Mouse (Mus musculus) embryonic facial prominence, embryonic 13.5 days (tissue): Measurements from ENCODE around the gene Asb16. TPM values are rescaled to one million over a fixed set of nuclear protein-coding genes. Genes with fewer than 3 reads are reported as not detected.
"Not testable (repeated sequence)": the region's sequence is repeated elsewhere in the genome, so short reads cannot be mapped to it uniquely, and the experiment has no call there.

Experiments
- ATAC-seq: fragments of 200-750 bp; cut with Nextera tagmentation; 2 replicates; pipeline ENCODE4 v1.8.0; 2017; ENCODE audit warnings: low read depth; ENCODE audit not compliant: insufficient number of reproducible peaks, insufficient read depth, low FRiP score, low TSS enrichment
- H3K27ac ChIP-seq: fragments of 300-500 bp; sonication (generic); 2 replicates; pipeline ENCODE4 v1.5.1; 2015; ENCODE audit warnings: moderate library complexity, mild to moderate bottlenecking, inconsistent platforms
- H3K27me3 ChIP-seq: fragments of 300-500 bp; sonication (generic); 2 replicates; pipeline ENCODE4 v1.6.1; 2015; ENCODE audit warnings: mild to moderate bottlenecking, inconsistent platforms
- H3K36me3 ChIP-seq: fragments of 300-500 bp; sonication (generic); 2 replicates; pipeline ENCODE4 v1.6.1; 2015; ENCODE audit warnings: mild to moderate bottlenecking, inconsistent platforms
- H3K4me1 ChIP-seq: fragments of 300-500 bp; sonication (generic); 2 replicates; pipeline ENCODE4 v1.6.1; 2015; ENCODE audit warnings: inconsistent platforms
- H3K4me2 ChIP-seq: fragments of 300-500 bp; sonication (generic); 2 replicates; pipeline ENCODE4 v1.6.1; 2015; ENCODE audit warnings: moderate library complexity, mild to moderate bottlenecking, inconsistent platforms
- H3K4me3 ChIP-seq: fragments of 300-500 bp; sonication (generic); 2 replicates; pipeline ENCODE4 v1.5.1; 2015; ENCODE audit warnings: mild to moderate bottlenecking, inconsistent platforms
- H3K9ac ChIP-seq: fragments of 300-500 bp; sonication (generic); 2 replicates; pipeline ENCODE4 v1.6.1; 2015; ENCODE audit warnings: mild to moderate bottlenecking, inconsistent platforms
- H3K9me3 ChIP-seq: fragments of 300-500 bp; sonication (generic); 2 replicates; pipeline ENCODE4 v1.6.1; 2016; ENCODE audit warnings: inconsistent platforms
- WGBS: fragments of 180-500 bp; shearing (Covaris S2); methylation state at CpG from one replicate; pipeline ENCODE4 v1.1.7; 2015; ENCODE audit warnings: mixed read lengths; 5-methylcytosine and 5-hydroxymethylcytosine counted together
- polyA plus RNA-seq: library from polyadenylated mRNA; unstranded; fragments of >200 nt; fragmentation: Nextera tagmentation; extraction: Ambion mirVana; gene quantifications from 2 replicates; pipeline ENCODE4 v1.2.1, GENCODE M21; 2015

The Asb16 gene
- polyA plus RNA-seq, 1 experiment from 2014 or later: 0.11 TPM

DNA sequence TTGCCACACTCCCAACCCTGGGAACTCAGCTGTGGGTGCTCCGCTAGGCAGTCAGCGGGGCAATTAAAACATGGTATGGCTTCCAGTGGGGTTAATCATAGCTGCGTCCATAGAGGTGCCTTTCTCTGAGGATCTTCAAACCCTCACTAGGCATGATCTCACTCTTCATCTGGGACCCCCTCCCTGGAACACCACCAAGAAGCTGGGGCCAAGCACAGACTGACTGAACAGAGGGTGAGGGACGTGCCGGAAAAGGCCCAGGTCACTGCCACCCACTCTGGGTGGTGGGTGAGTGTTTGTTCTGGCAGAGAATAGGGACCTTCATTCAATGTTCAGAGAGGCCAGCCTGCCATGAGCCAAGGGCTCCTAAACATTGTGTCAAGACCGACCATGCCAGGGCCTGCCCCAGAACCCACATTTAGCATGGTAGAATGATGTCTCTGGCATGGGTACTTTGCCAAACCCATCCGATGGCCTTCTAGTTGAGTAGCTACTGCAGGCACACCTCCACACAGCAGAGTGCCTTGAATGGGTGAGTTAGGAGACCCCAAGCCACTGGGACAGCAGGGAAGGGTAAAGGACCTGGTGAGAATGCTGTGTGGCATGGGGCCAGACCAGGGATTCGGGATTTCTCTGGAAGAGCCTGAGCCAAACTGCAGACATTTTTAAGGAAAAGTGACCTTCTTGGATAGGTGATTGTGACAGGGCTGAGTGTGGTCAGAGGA, 1.8 kb upstream of the Asb16 start:
- Histone ChIP-seq H3K27me3 (no peaks in the 10 kb centered on the region), H3K4me2 (peak overlapping the region; percentile 33), H3K9ac (peak overlapping the region; percentile 58), H3K9me3 (no peaks in the 10 kb centered on the region), H3K27ac (no peak overlapping the region), H3K36me3 (peaks cover 20% of the 10 kb centered on the region), H3K4me1 (peaks cover 9% of the 10 kb centered on the region), H3K4me3 (no peak overlapping the region)
- ATAC-seq: no peak
- 84% methylated on average over 8 of the region's 8 CpGs for WGBS

DNA sequence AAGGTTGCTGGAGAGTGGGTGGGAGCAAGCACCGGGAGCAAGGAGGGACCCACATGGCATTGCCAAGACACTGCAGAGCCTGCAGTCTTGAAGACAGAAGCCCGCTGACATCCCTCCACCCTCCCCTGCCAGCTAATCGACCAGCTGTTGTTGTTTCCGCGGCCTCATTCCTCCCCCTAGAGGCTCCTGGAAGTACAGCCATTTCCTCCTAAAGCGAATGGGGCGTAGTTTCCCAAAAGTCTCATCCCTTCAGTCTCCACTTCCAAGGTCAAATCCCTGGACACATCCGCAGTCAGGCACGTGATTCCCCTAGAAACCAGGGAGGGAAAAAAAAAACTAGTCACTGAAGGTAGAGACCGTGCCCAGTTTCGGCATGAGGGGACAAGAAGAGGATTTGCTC, 1.1 kb upstream of the Asb16 start:
- peaks cover 14% of the 10 kb centered on the region for H3K36me3 ChIP-seq
- WGBS: 6% methylated on average over 11 of the region's 11 CpGs
- H3K9ac ChIP-seq: peak overlapping the region; percentile 58; the same call in 1 of the 2 replicates
- H3K4me3 ChIP-seq: no peak overlapping the region
- no peaks in the 10 kb centered on the region for H3K9me3 ChIP-seq
- H3K27ac ChIP-seq: no peak overlapping the region
- no peak for ATAC-seq
- H3K4me1 ChIP-seq: peaks cover 9% of the 10 kb centered on the region
- peak overlapping the region; percentile 33 for H3K4me2 ChIP-seq
- no peaks in the 10 kb centered on the region for H3K27me3 ChIP-seq

DNA sequence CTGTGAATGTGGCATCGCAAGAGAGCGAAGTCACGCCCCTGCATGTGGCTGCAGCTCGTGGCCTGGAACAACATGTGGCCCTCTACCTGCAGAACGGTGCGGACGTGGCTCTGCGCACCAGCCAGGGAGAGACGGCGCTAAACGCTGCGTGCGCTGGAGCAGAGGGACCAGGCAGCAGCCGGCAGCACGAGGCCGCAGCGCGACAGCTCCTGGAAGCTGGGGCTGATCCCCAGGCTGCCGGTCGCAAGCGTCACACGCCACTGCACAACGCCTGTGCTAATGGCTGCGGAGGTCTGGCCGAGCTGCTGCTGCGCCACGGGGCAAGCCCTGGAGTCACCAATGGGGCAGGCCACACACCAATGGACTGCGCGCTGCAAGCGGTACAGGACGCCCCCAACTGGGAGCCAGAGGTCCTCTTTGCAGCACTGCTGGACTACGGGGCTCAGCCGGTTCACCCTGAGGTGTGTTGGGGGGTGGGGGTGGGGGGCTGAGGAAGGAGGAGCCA, 7.9 kb downstream of the Asb16 start:
- H3K9me3 ChIP-seq: no peaks in the 10 kb centered on the region
- 1% methylated on average over 33 of the region's 33 CpGs for WGBS

GRCm38 (mm10) chr11:102277754-102278153, 9.2 kb downstream of the Asb16 start:
- ATAC-seq: no peak
- H3K4me2 ChIP-seq: no peak overlapping the region

More for the DNA sequence above, 7.9 kb downstream of the Asb16 start:
- Histone ChIP-seq H3K36me3 (no peaks in the 10 kb centered on the region), H3K4me2 (peak overlapping the region; percentile 91), H3K4me3 (peak overlapping the region; percentile 46), H3K27me3 (peaks cover 13% of the 10 kb centered on the region), H3K4me1 (peaks cover 13% of the 10 kb centered on the region), H3K27ac (no peak overlapping the region; the same call in 1 of the 2 replicates), H3K9ac (peak overlapping the region; percentile 77)
- ATAC-seq: peak; percentile 60; the same call in 1 of the 2 replicates

DNA sequence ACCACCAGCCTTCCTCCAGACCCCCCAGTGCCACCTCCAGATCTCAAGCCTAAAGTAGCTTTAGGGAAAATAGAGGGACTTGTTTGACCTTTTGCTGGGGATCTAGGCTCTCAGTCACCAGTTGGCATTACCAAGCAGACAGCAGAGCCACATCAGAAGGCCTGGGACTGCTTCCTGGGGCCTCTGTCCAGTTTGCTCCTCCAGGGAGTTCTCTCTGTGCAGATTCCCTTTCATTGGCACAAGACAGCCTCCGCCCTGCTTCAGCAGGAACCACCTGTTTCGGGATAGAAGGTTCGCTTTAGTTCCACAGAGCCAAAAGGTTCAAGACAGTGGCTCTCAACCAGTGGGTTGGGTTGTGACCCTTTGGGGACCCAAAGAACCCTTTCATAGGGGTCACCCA, 11.1 kb downstream of the Asb16 start:
- Histone ChIP-seq H3K36me3 (no peaks in the 10 kb centered on the region), H3K4me3 (no peak overlapping the region), H3K27ac (no peak overlapping the region), H3K9ac (no peak overlapping the region), H3K27me3 (peaks cover 13% of the 10 kb centered on the region), H3K4me2 (no peak overlapping the region), H3K9me3 (no peaks in the 10 kb centered on the region), H3K4me1 (peaks cover 13% of the 10 kb centered on the region)
- ATAC-seq: no peak
- 94% methylated on average over 3 of the region's 3 CpGs for WGBS

More at GRCm38 (mm10) chr11:102277754-102278153, 9.2 kb downstream of the Asb16 start:
- 45% methylated on average over 11 of the region's 12 CpGs for WGBS
- no peak overlapping the region for H3K9ac ChIP-seq
- no peak overlapping the region for H3K4me3 ChIP-seq
- no peaks in the 10 kb centered on the region for H3K9me3 ChIP-seq
- H3K4me1 ChIP-seq: peaks cover 13% of the 10 kb centered on the region
- no peaks in the 10 kb centered on the region for H3K36me3 ChIP-seq
- no peak overlapping the region for H3K27ac ChIP-seq
- H3K27me3 ChIP-seq: peaks cover 13% of the 10 kb centered on the region

GRCm38 (mm10) chr11:102280267-102280666, 11.7 kb downstream of the Asb16 start:
- H3K36me3 ChIP-seq, H3K27ac ChIP-seq, ATAC-seq, H3K4me2 ChIP-seq, H3K4me3 ChIP-seq, H3K9ac ChIP-seq, H3K9me3 ChIP-seq: not testable (repeated sequence)
- peaks cover 13% of the 10 kb centered on the region for H3K4me1 ChIP-seq
- WGBS: 74% methylated on average over 6 of the region's 6 CpGs
- peaks cover 13% of the 10 kb centered on the region for H3K27me3 ChIP-seq

- Histone ChIP-seq H3K27me3 (no peaks in the 10 kb centered on the region), H3K4me3 (peak overlapping the region; percentile 80), H3K27ac (peak overlapping the region; percentile 77), H3K9ac (no peak overlapping the region), H3K36me3 (peaks cover 19% of the 10 kb centered on the region), H3K4me1 (peaks cover 18% of the 10 kb centered on the region), H3K9me3 (no peaks in the 10 kb centered on the region), H3K4me2 (peak overlapping the region; percentile 85)
- no peak for ATAC-seq
- 88% methylated on average over 6 of the region's 6 CpGs for WGBS
Observed at GRCm38 (mm10) chr11:102283922-102284321, 15.4 kb downstream of the Asb16 start.

- Histone ChIP-seq H3K4me1 (peaks cover 18% of the 10 kb centered on the region), H3K4me3 (peak within 1 kb of the TSS; percentile 80), H3K9me3 (no peaks in the 10 kb centered on the region), H3K4me2 (peak within 1 kb of the TSS; percentile 85), H3K9ac (peak within 1 kb of the TSS; percentile 89), H3K27me3 (no peaks in the 10 kb centered on the region), H3K36me3 (peaks cover 26% of the 10 kb centered on the region), H3K27ac (peak within 1 kb of the TSS; percentile 82)
- WGBS: under 1% methylated on average over 31 of the region's 32 CpGs
- peak; percentile 78 for ATAC-seq
Observed at GRCm38 (mm10) chr11:102284501-102285094, 16.1 kb downstream of the Asb16 start, which contains the start of gene Tmub2. Gene Tmub2, plus strand, starts transcription at chr11:102284931.

DNA sequence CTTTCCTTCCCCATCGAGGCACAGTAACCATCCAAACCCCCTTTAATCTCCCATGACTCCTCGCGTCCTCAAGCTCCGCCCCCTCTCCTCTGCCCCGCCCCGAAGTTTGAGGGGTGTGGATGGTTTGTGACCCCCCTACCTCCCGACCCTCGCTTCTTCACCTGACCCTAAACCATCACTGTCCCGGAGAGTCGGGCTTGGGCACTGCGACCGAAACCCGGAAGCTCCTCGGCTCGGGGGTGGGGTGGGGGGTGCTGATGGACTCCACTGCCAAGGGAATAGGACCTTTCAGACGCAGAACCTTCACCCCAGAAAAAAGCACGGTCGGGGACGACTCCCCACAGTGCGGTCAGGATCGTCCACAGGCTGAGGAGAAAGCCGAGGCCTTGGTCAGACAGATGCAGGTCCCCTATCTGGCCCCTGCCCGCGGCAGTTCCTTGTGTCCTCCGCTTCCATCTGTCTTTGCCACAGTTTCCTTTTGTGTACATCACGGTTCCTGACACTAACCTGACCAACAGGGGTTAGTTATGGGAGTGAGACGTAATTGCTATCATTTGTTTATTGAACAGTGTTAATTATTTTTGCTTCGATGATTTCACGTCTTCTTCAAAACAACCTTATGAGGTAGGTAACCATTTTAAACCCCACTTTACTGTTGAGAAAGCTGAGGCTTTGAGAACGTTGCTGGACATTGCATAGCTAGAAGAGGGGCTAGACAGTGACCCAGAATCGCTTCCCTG, 16.7 kb downstream of the Asb16 start:
- Histone ChIP-seq H3K4me3 (peak overlapping the region; percentile 80), H3K4me2 (peak overlapping the region; percentile 85), H3K9me3 (no peaks in the 10 kb centered on the region), H3K36me3 (peaks cover 32% of the 10 kb centered on the region), H3K27me3 (no peaks in the 10 kb centered on the region), H3K4me1 (peaks cover 22% of the 10 kb centered on the region), H3K27ac (peak overlapping the region; percentile 82), H3K9ac (peak overlapping the region; percentile 89)
- WGBS: 5% methylated on average over 31 of the region's 31 CpGs
- ATAC-seq: peak; percentile 66

- H3K36me3 ChIP-seq: peaks cover 54% of the 10 kb centered on the region
Observed at GRCm38 (mm10) chr11:102287485-102287884, 18.9 kb downstream of the Asb16 start.

DNA sequence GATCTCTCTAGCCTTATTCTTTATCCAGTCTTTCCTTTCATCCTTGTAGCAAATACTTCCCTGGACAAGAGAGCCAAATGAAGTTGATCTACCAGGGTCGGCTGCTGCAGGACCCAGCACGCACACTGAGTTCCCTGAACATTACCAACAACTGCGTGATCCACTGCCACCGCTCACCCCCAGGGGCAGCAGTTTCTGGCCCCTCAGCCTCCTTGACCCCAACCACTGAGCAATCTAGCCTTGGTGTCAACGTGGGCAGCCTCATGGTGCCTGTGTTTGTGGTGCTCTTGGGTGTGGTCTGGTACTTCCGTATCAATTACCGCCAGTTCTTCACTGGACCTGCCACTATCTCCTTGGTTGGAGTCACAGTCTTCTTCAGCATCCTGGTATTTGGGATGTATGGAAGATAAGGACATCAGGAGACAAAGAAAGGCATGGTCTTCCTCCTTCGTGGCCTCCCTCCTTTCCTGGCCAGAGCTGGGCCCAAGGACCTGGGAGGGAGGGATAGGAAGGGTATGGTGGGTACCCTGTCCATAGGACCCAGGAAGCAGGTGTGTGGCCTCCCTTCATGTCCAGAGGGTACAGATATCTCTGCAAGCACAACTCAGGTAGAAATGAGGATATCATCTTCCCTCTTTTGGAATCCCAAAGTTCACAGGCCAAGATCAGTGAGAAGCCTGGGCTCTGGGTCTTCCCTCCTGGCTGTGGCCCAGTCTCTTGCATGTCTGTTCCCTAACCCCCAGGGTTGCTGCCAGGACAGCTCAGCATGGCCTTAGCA, 19.7 kb downstream of the Asb16 start:
- H3K4me1 ChIP-seq: peaks cover 29% of the 10 kb centered on the region
- ATAC-seq: no peak
- peaks cover 62% of the 10 kb centered on the region for H3K36me3 ChIP-seq
- no peak overlapping the region for H3K4me2 ChIP-seq
- H3K27me3 ChIP-seq: no peaks in the 10 kb centered on the region
- no peak overlapping the region for H3K27ac ChIP-seq
- 87% methylated on average over 8 of the region's 8 CpGs for WGBS
- 0 out of 2 replicates have a peak overlapping the region, but pooled peaks have one; percentile 33 for H3K9ac ChIP-seq
- H3K4me3 ChIP-seq: no peak overlapping the region
- H3K9me3 ChIP-seq: no peaks in the 10 kb centered on the region

More at GRCm38 (mm10) chr11:102287485-102287884, 18.9 kb downstream of the Asb16 start:
- Histone ChIP-seq H3K4me3 (no peak overlapping the region), H3K9me3 (no peaks in the 10 kb centered on the region), H3K9ac (no peak overlapping the region), H3K4me2 (no peak overlapping the region), H3K4me1 (peaks cover 29% of the 10 kb centered on the region), H3K27ac (no peak overlapping the region), H3K27me3 (no peaks in the 10 kb centered on the region)
- no peak for ATAC-seq
- WGBS: 89% methylated on average over 8 of the region's 8 CpGs
